Mouse (Mus musculus): Measurements from ENCODE around the gene Rab28.
A peak's percentile ranks its signal among the peaks of the same experiment; 100 is the strongest.

Gene Rab28

GRCm38 (mm10) chr5:41627224-41628144 lies 80.5 kb downstream of the Rab28 start:
- DNase-seq (ENCODE audit: low spot score): no peak

GRCm38 (mm10) chr5:41625544-41625943 lies 82.4 kb downstream of the Rab28 start:
- no peak for DNase-seq (ENCODE audit: low spot score)

DNA sequence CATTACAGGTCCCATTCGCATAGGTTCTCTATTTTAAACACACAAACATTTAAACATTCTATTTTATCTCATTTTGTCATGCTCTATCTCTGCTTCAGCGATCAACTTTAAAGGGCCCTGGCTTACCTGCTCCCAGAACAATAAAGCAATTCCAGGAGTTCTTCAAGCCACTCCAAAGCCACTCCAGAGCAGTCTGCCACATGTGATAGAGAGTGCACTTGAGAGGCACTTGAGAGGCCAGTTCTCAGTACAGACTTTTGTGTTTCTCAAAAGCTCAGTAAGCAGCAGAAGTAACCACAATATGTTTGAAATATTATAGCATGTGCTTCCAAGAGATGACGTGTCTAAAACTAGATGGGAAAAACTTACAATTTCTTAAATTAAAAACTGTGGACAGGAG lies 86.2 kb downstream of the Rab28 start:
- DNase-seq (ENCODE audit: low spot score): no peak

DNA sequence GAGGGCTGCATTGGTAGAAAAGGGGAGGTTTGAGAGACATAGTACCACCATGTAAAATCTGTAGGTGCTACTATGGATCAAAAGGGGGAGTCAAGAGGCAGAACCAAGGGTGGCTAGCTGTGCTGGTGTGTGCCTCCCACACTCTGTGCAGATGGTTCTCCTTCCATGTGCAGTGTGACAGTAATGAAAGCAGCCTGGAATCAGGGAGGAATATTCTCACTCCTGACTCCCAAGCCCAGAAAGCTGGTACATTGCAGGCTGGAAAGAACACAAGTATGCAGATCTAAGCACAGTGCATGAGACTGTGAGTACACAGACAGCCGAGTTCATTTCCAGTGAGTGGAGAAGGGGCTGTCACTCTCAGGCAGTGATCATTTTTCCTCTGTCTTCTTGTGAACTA lies 89.0 kb downstream of the Rab28 start:
- no peak for DNase-seq (ENCODE audit: low spot score)

DNA sequence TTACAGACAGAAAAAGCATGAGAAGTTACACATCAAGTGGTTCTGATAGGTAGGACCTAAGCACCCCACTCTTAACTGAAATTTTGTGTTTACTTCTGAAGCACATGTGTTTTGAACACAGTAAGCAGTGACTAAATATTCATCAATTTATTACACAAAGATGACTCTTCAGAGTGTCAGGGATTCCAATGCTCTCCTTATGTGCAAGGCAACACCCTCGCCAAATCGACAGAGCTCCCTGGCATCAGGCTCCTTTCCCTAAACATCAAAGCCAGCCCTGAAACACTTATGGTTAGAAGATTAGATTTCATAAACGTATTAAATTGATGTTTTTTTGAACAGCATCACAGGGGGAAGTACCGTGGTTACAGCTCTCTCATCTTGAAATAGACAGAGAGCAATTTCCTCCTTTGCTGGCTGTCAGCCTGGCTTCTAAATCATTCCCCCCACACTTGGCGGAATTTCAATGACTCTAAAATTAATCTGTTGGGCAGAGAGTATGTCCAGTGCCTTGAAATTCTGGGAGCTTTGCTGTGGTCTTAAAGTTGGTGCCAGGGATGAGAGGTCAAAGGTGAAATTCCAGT lies 97.4 kb downstream of the Rab28 start:
- peak; percentile 9 for DNase-seq (ENCODE audit: low spot score)

DNA sequence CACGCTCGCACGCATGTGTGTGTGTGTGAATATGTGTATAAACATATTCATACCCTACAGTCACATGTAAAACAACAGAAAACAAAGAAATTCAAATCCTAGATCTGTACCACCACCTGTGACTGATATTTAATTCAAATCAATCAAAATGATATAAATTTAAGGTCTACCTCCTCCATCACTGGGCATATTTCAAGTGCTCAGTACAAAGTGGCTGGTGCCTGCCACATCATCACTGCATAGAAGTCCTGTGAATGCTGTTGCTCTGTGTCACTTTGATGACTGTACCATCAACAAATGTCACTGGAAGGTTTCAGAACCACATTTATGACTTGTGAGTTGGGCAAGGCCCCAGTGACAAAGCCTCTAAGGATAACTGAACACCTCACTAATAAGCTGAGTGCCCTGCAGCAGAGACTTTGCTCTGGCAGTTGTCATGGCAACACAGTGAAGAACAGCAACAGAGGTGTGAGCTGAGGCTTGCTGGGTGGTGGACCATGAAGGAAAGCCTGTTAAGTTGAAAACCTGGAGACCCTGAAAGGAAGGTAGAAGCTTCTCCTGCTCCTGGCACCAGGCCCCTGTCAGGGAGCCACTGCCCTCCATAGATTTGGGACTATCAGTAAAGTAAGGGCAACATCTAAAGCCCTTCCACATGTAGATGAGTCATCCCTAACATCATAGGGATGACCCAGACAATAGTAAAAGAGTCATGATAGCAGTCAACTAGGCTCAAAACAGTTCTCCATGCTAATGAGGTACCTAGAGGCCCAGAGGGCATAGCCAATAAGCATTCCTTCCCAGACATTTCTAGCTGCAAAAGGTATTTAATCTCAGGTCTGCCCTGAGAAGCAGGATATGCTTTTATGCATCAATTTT lies 111.5 kb downstream of the Rab28 start:
- no peak for DNase-seq (ENCODE audit: low spot score)

- no peak for DNase-seq (ENCODE audit: low spot score)
Measured at GRCm38 (mm10) chr5:41595199-41595598, 112.8 kb downstream of the Rab28 start.

DNA sequence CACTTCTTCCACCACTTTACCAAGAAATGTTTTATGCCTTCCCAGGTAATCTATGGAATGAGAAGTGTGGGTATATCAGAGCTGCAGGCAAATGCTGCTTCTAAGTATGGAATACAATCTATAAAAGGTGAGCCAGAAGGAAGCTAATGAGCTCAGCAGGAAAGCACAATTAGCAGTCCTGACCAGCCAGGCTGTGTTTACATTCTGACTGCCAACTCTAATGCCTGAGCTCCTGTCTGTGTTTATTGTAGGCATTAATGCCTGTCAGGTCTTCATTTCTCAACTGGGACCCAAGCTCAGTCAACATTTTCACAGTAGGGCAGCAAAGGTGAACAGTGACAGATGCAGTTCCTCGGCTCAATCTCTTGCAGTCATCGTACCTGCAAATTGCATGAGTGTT lies 129.9 kb downstream of the Rab28 start:
- no peak for DNase-seq (ENCODE audit: low spot score)
